Mouse (Mus musculus) heart, embryonic 15.5 days (tissue): Measurements from ENCODE around the gene Tsc22d1. TPM values are rescaled to one million over a fixed set of nuclear protein-coding genes. Genes with fewer than 3 reads are reported as not detected.

ENCODE experiments used
- ATAC-seq: fragments of 200-750 bp; cut with Nextera tagmentation; replicated peaks from 2 replicates; pipeline ENCODE4 v1.8.0; 2017; ENCODE audit warnings: low read depth, moderate TSS enrichment; ENCODE audit not compliant: insufficient number of reproducible peaks, insufficient read depth, low FRiP score
- H3K27ac ChIP-seq: fragments of 300-500 bp; sonication (generic); 2 replicates; pipeline ENCODE4 v1.5.1; 2015; ENCODE audit warnings: mild to moderate bottlenecking, inconsistent platforms
- H3K27me3 ChIP-seq: fragments of 300-500 bp; sonication (generic); 2 replicates; pipeline ENCODE4 v1.6.1; 2015; ENCODE audit warnings: inconsistent platforms
- H3K36me3 ChIP-seq: fragments of 300-500 bp; sonication (generic); 2 replicates; pipeline ENCODE4 v1.6.1; 2015; ENCODE audit warnings: mild to moderate bottlenecking, inconsistent platforms
- H3K4me1 ChIP-seq: fragments of 300-500 bp; sonication (generic); replicated peaks from 2 replicates; pipeline ENCODE4 v1.6.1; 2015; ENCODE audit warnings: inconsistent platforms
- H3K4me2 ChIP-seq: fragments of 300-500 bp; sonication (generic); 2 replicates; pipeline ENCODE4 v1.6.1; 2015; ENCODE audit warnings: inconsistent platforms, mild to moderate bottlenecking, moderate library complexity
- H3K4me3 ChIP-seq: fragments of 300-500 bp; sonication (generic); 2 replicates; pipeline ENCODE4 v1.5.1; 2015; ENCODE audit warnings: mild to moderate bottlenecking, inconsistent platforms
- H3K9ac ChIP-seq: fragments of 300-500 bp; sonication (generic); 2 replicates; pipeline ENCODE4 v1.6.1; 2015; ENCODE audit warnings: mild to moderate bottlenecking, inconsistent platforms
- H3K9me3 ChIP-seq: fragments of 300-500 bp; sonication (generic); replicated peaks from 2 replicates; pipeline ENCODE4 v1.6.1; 2016; ENCODE audit warnings: inconsistent platforms
- WGBS: fragments of 180-500 bp; shearing (Covaris S2); methylation state at CpG from one replicate; pipeline ENCODE4 v1.1.7; 2015; ENCODE audit warnings: mixed read lengths; 5-methylcytosine and 5-hydroxymethylcytosine counted together
- polyA plus RNA-seq: library from polyadenylated mRNA; unstranded; fragments of >200 nt; fragmentation: Nextera tagmentation; extraction: Ambion mirVana; gene quantifications from 2 replicates; pipeline ENCODE4 v1.2.1, GENCODE M21; 2015

The Tsc22d1 gene
- polyA plus RNA-seq, 1 experiment from 2014 or later, result 266 TPM

DNA sequence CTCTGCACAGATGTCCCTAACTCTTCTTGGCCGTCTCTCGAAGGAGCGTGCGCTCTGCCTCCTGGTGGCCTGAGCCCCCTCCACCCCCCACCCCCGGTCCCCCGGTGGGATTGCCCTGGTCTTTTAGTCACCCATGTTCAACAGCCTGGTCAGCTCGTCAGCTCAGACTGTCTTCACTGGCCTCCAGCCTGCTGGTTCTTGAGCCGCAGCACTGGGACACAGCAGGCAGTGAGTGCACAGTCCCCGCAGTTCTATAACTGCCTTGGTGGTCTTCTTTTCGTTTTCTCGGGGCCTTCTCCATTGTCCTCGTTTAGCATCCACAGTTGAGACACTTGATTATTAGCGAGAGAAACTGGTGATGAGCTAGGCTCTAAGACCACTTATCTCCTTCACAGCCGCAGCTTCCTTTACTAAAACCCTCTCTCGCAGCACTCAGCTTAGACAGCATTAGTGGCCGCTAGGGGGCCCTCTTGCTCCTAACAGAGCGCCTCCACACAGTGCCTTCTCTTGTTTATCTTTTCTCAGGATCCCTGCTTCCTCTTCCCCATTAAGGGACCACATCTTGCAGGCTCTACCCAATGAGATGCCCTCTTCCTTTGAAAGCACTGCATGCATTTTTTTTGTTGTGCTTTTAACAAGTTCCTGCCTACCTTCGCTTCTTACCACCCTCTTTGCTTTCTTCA, 52.0 kb downstream of the Tsc22d1 start:
- Histone ChIP-seq H3K9ac (no peak overlapping the region), H3K4me3 (no peak overlapping the region), H3K27me3 (no peaks in the 10 kb centered on the region), H3K36me3 (no peaks in the 10 kb centered on the region), H3K4me2 (peak overlapping the region; percentile 26; the same call in 1 of the 2 replicates), H3K9me3 (no peaks in the 10 kb centered on the region), H3K4me1 (peaks cover 28% of the 10 kb centered on the region), H3K27ac (no peak overlapping the region)
- WGBS, result 30% methylated on average over 18 of the region's 18 CpGs
- ATAC-seq, result 0 out of 2 replicates have a peak, but pooled peaks have one; percentile 54

DNA sequence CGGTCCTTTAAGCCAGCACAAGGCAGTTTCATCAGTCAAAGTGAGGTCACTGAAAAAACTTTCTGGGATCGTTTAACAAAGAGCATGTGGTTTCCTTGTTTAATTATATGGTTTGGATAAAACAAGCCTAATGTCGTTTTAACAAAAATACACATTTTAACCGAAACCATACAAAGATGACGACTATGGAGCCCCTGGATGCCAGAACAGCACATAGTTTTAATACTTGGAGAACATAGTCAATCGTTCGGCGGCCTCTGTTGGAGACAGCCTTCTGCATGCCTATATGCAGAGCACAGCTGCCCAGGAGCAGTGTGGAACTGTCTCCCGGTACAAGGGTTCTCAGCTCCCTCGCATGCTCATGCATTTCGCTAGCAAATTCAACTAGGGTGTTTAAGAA, 53.2 kb downstream of the Tsc22d1 start:
- Histone ChIP-seq H3K36me3 (no peaks in the 10 kb centered on the region), H3K4me3 (no peak overlapping the region), H3K27me3 (no peaks in the 10 kb centered on the region), H3K4me1 (peaks cover 31% of the 10 kb centered on the region), H3K9me3 (no peaks in the 10 kb centered on the region), H3K4me2 (no peak overlapping the region), H3K27ac (no peak overlapping the region), H3K9ac (no peak overlapping the region)
- no peak for ATAC-seq
- WGBS, result 75% methylated on average over 11 of the region's 11 CpGs

DNA sequence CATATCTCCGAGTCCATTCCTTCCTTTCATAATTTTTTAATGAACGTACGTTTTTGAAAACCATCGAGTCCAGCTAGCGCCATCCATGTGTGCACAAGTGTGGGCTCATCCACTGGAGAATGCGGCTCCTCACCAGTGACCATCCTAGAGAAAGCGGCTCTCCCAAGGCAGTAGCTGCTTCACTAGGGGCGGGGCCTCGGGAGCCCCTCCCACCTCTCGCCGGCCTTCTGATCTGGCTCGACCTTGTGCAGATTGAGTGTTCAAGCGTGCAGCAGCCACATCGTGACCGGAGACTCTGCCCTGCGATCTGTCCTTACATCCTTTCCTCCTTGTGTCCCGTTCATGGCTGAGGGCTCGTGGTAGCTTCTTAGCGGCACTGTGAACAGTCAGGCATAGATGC, 56.5 kb downstream of the Tsc22d1 start:
- H3K4me1 ChIP-seq, result peaks cover 26% of the 10 kb centered on the region
- no peak overlapping the region for H3K9ac ChIP-seq
- no peak overlapping the region for H3K27ac ChIP-seq
- 57% methylated on average over 19 of the region's 19 CpGs for WGBS
- no peaks in the 10 kb centered on the region for H3K36me3 ChIP-seq
- no peak for ATAC-seq
- no peaks in the 10 kb centered on the region for H3K27me3 ChIP-seq
- no peak overlapping the region for H3K4me3 ChIP-seq
- H3K9me3 ChIP-seq, result no peaks in the 10 kb centered on the region
- 0 out of 2 replicates have a peak overlapping the region, but pooled peaks have one; percentile 7 for H3K4me2 ChIP-seq

DNA sequence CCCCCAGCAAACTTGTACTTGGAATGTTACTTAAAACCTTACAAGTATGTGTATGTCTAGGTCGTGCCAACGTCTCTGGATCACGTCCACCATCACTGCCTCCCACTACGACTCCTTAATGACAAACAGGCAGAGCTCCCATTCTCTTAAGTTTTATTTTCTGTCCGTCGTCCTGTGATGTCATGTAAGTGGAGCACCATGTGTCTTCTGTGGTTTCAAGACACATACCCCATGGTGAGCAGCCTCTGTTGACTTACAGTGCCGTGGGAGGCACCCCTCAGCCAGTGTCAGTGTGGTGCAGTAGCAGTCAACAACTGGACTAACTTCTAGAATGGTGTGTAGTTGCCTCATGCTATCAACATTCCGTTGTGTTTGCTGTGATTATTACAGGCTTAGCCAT, 57.7 kb downstream of the Tsc22d1 start:
- no peaks in the 10 kb centered on the region for H3K9me3 ChIP-seq
- H3K36me3 ChIP-seq, result no peaks in the 10 kb centered on the region
- H3K27me3 ChIP-seq, result no peaks in the 10 kb centered on the region
- no peak overlapping the region for H3K9ac ChIP-seq
- ATAC-seq, result no peak
- H3K4me3 ChIP-seq, result no peak overlapping the region
- peaks cover 28% of the 10 kb centered on the region for H3K4me1 ChIP-seq
- WGBS, result 61% methylated on average over 8 of the region's 8 CpGs
- H3K27ac ChIP-seq, result no peak overlapping the region
- no peak overlapping the region for H3K4me2 ChIP-seq

DNA sequence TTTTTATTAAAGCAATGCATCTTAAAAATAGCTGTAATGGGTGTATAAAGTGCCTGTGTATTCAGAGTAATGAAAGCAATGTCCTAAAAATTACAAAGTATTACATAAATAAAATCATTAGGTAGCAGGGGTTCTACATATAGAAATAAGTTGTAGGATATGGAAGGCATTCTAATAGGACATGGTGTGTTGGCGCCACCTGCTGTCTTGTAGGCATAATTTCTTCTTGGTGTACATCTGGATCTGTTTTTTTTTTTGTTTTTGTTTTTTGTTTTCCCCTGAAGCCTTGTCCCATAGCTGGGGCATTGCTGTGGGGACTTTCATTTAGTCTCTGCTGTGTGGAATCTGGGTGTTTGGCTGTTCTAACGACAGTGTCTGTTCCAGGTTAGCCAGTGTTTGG, 58.6 kb downstream of the Tsc22d1 start:
- H3K27ac ChIP-seq, result no peak overlapping the region
- no peaks in the 10 kb centered on the region for H3K36me3 ChIP-seq
- no peak overlapping the region for H3K9ac ChIP-seq
- H3K4me2 ChIP-seq, result no peak overlapping the region
- 6% methylated on average over 2 of the region's 2 CpGs for WGBS
- H3K9me3 ChIP-seq, result no peaks in the 10 kb centered on the region
- H3K4me1 ChIP-seq, result peaks cover 25% of the 10 kb centered on the region
- no peak for ATAC-seq
- H3K27me3 ChIP-seq, result no peaks in the 10 kb centered on the region
- H3K4me3 ChIP-seq, result no peak overlapping the region

DNA sequence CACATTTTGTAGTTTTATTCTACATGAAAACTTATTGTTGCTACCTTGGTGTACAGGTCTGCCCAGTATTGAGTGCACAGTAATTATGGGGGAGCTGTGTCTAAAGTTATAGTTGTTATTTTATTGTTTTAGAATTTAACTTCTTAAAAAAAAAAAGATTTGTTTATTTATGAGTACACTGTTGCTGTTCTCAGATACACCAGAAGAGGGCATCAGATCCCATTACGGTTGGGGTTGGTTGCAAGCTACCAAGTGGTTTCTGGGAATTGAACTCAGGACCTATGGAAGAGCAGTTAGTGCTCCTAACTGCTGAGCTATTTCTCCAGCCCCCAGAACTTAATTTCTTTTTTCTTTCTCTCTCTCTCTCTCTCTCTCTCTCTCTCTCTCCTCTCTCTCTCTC, 59.4 kb downstream of the Tsc22d1 start:
- no peaks in the 10 kb centered on the region for H3K27me3 ChIP-seq
- H3K9me3 ChIP-seq, result no peaks in the 10 kb centered on the region
- no peak overlapping the region for H3K9ac ChIP-seq
- no peaks in the 10 kb centered on the region for H3K36me3 ChIP-seq
- H3K4me2 ChIP-seq, result no peak overlapping the region
- no peak for ATAC-seq
- no peak overlapping the region for H3K4me3 ChIP-seq
- 60% methylated on average over 1 of the region's 1 CpGs for WGBS
- no peak overlapping the region for H3K27ac ChIP-seq
- H3K4me1 ChIP-seq, result peaks cover 28% of the 10 kb centered on the region

DNA sequence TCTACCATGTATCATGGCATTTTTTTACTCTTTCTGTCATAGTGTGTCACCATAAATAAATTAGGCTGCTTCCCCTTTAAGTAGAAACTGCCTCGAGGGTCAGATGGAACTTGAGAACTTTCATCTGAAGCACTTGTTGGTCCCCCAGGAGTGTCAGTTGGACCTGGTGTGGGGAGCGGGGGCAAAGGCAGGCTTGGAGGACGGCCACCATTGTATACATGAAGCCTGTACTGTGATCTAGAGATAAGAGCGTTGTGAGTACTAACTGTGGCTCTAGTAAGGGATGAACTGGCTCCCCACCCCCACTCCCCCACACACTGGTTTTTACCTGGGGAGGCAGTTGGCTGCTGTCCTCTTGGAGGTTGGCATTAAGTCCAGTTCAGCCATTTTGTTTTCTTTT, 62.0 kb downstream of the Tsc22d1 start:
- Histone ChIP-seq H3K4me1 (peaks cover 24% of the 10 kb centered on the region), H3K27ac (no peak overlapping the region; the same call in 1 of the 2 replicates), H3K27me3 (no peaks in the 10 kb centered on the region), H3K4me2 (no peak overlapping the region), H3K36me3 (no peaks in the 10 kb centered on the region), H3K9ac (no peak overlapping the region), H3K9me3 (no peaks in the 10 kb centered on the region), H3K4me3 (no peak overlapping the region)
- no peak for ATAC-seq
- 28% methylated on average over 4 of the region's 4 CpGs for WGBS

DNA sequence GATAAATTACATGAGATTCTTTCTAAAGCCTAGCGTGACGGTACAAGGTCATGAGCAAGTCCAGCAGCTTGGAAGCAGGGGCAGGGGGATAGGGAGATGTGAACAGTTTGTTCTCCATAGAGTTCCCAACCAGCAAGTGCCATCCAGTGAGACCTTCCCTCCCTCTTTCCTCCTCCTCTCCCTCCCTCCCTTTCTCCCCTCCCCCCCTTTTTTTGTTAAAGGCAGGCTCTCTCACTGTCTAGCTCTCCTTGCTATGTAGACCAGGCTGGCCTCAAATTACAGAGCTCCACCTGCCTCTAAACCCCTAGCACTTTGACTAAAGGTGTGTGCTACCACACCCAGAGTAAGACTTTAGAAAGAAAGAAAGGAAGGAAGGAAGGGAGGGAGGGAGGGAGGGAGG, 63.3 kb downstream of the Tsc22d1 start:
- Histone ChIP-seq H3K27me3 (no peaks in the 10 kb centered on the region), H3K4me1 (peaks cover 21% of the 10 kb centered on the region), H3K4me2 (no peak overlapping the region), H3K27ac (no peak overlapping the region), H3K9me3 (no peaks in the 10 kb centered on the region), H3K36me3 (no peaks in the 10 kb centered on the region), H3K9ac (no peak overlapping the region), H3K4me3 (no peak overlapping the region)
- no peak for ATAC-seq
- 84% methylated on average over 2 of the region's 2 CpGs for WGBS

DNA sequence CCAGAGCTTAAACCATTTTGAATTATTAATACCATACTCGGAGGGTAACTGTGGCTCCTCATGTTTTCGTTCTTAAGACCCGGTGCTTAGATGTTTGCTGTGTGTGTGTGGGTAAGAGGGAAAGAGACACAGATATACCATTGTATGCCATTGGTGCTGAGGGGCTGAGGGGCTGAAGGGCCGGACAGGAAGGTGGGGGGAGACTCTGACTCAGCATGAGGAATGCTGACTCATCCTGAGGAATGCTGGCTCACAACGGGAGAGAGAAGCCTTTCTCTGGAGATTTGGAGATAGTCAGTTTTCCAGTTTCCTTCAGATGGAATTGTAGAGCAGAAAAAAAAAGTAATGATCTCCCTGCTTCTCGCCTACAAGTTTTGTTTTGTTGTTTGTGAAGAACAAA, 63.9 kb downstream of the Tsc22d1 start:
- no peak overlapping the region for H3K27ac ChIP-seq
- no peak for ATAC-seq
- 39% methylated on average over 6 of the region's 6 CpGs for WGBS

DNA sequence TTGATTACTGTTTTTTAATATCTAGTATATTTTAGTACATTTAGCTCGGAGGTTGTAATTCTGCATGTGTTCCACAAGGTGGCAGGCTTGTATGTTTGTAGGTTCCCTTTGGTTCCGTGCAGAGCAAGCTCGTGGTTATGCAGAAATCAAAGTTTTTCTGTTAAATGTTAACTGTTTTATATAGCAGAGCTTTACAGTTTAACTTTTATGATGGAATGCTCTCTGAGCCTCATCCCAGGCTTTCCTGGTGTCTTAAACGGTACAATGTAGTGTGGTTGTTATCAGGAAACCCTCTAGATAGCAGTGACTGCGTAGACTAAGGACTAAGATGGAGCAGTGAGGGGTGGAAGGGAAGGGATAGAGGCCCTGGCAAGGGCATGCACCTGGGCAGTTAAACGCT, 65.1 kb downstream of the Tsc22d1 start:
- Histone ChIP-seq H3K27ac (no peak overlapping the region), H3K27me3 (no peaks in the 10 kb centered on the region), H3K9ac (no peak overlapping the region), H3K36me3 (no peaks in the 10 kb centered on the region), H3K4me2 (peak overlapping the region; percentile 41), H3K9me3 (no peaks in the 10 kb centered on the region), H3K4me3 (0 out of 2 replicates have a peak overlapping the region, but pooled peaks have one; percentile 10), H3K4me1 (peaks cover 21% of the 10 kb centered on the region)
- 17% methylated on average over 6 of the region's 6 CpGs for WGBS
- ATAC-seq, result no peak

More for the DNA sequence above, 63.9 kb downstream of the Tsc22d1 start:
- Histone ChIP-seq H3K4me2 (no peak overlapping the region), H3K4me1 (peaks cover 21% of the 10 kb centered on the region), H3K9me3 (no peaks in the 10 kb centered on the region), H3K4me3 (no peak overlapping the region), H3K36me3 (no peaks in the 10 kb centered on the region), H3K27me3 (no peaks in the 10 kb centered on the region), H3K9ac (no peak overlapping the region)

DNA sequence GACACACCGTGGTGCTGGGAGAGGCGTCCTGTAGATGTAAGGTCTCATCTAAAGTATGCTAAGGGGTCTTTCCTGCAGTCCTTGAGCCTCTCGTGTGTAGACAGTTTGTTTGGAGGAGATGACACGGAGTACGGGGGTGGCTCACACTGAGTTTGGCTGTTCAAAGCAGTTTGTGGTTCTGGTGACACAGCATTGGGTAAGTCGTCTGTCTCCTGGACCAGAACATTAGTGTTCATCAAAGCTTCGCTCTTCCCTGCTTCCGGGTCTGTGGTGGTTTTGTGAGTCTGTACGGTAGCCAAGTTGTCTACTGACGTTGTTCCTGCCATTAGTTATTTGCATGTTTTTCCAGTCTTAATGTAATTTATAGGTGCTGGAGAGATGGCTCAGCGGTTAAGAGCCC, 65.7 kb downstream of the Tsc22d1 start:
- H3K4me2 ChIP-seq, result no peak overlapping the region
- 83% methylated on average over 11 of the region's 11 CpGs for WGBS
- peaks cover 21% of the 10 kb centered on the region for H3K4me1 ChIP-seq
- no peaks in the 10 kb centered on the region for H3K36me3 ChIP-seq
- no peaks in the 10 kb centered on the region for H3K27me3 ChIP-seq
- ATAC-seq, result no peak
- no peak overlapping the region for H3K4me3 ChIP-seq
- H3K9ac ChIP-seq, result no peak overlapping the region
- H3K27ac ChIP-seq, result no peak overlapping the region
- no peaks in the 10 kb centered on the region for H3K9me3 ChIP-seq

DNA sequence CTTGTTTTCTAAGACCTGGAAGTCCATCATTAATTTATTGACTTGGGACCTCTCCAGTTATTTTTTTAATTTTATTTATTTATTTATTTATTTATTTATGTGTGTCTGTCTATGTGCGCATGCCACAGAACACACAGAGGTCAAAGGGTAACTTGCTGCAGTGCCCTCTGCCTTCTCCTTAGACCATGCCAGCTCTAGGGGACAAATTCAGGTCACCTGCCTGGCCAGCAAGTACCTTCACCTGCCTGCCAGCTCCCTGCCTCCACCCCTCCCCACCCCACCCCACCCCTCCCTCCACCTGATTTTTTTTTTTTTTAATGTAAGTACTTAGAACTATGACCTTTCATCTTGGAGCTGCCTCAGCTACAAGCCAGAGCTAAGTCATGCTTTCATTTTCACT, 68.9 kb downstream of the Tsc22d1 start:
- H3K4me1 ChIP-seq, result peaks cover 9% of the 10 kb centered on the region
- no peaks in the 10 kb centered on the region for H3K9me3 ChIP-seq
- H3K36me3 ChIP-seq, result no peaks in the 10 kb centered on the region
- H3K4me3 ChIP-seq, result no peak overlapping the region
- H3K9ac ChIP-seq, result no peak overlapping the region
- H3K27ac ChIP-seq, result no peak overlapping the region
- ATAC-seq, result no peak
- 100% methylated on average over 1 of the region's 1 CpGs for WGBS
- H3K4me2 ChIP-seq, result no peak overlapping the region
- no peaks in the 10 kb centered on the region for H3K27me3 ChIP-seq
